Mouse (Mus musculus): ENCODE results near the gene Epha3.

DNA sequence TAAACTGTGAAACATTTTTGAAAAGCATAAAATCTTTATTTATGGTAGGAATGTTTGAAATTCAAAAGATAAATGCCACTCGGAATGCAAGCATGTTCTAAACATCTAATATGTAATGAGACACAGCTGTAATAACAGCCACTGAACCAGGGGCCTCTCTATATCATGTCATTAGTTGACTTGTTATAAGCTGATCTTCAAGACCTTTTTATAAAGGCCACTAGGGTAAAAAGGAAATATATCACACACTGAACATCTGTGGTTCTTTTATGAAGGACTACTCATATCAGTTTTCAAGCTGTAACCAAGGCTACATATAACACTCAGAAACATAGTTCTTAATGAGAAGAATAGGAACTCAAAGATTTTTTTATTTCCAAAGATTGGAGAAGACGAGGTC is 221.3 kb downstream of the Epha3 start:
- TF ChIP-seq CTCF (IDR thresholded peaks at IDR 0.05; ENCODE audit: control insufficient read depth, insufficient read depth, insufficient replicate concordance, low read depth, low read length): no peak
- no peak for TF ChIP-seq POLR2A (IDR thresholded peaks at IDR 0.05; ENCODE audit: control insufficient read depth, low read depth, low read length)

Measured in testis, adult 2 months (tissue).